Mouse (Mus musculus): ENCODE data around the gene Cltc.

- no peak for TF ChIP-seq POLR2A (IDR thresholded peaks at IDR 0.05; ENCODE audit: insufficient read length, low read depth)
- no peak for TF ChIP-seq TCF12 (IDR thresholded peaks at IDR 0.05; ENCODE audit: insufficient read depth, poor library complexity, severe bottlenecking)
- no peak for TF ChIP-seq MAX (IDR thresholded peaks at IDR 0.05; ENCODE audit: low read depth)
Measured at GRCm38 (mm10) chr11:86690383-86690782, 67.0 kb downstream of the Cltc start.

Measured in myocyte (in vitro differentiated cells).